Mouse (Mus musculus): ENCODE measurements around the gene Dis3l2. TPM values are rescaled to one million over a fixed set of nuclear protein-coding genes. Genes with fewer than 3 reads are reported as not detected.

Dis3l2 gene
- polyA plus RNA-seq, 1 experiment = 6.6 TPM

GRCm38 (mm10) chr1:86674385-86674784 is 29.2 kb upstream of the Dis3l2 start:
- no peak for TF ChIP-seq MYOG (IDR thresholded peaks at IDR 0.05; ENCODE audit: control insufficient read depth, extremely low read depth, insufficient read length)
- TF ChIP-seq USF1 (IDR thresholded peaks at IDR 0.05; ENCODE audit: low read depth) = no peak
- no peak for TF ChIP-seq CEBPB (IDR thresholded peaks at IDR 0.05; ENCODE audit: low read depth)
- no peak for TF ChIP-seq CTCF (IDR thresholded peaks at IDR 0.05; ENCODE audit: control insufficient read depth, insufficient read depth, insufficient read length)
- no peak for TF ChIP-seq MYOD1 (IDR thresholded peaks at IDR 0.05; ENCODE audit: control insufficient read depth, insufficient read length, low read depth)
- no peak for TF ChIP-seq FOSL1 (IDR thresholded peaks at IDR 0.05; ENCODE audit: insufficient read depth, low read length, poor library complexity, severe bottlenecking)
- TF ChIP-seq MAX (IDR thresholded peaks at IDR 0.05) = no peak
- Histone ChIP-seq H3K27me3 (ENCODE audit: control insufficient read depth, insufficient read depth, insufficient read length) (peaks cover 49% of the 10 kb centered on the region), H3K36me3 (ENCODE audit: control insufficient read depth, insufficient read depth) (no peaks in the 10 kb centered on the region), H3K79me3 (ENCODE audit: low read depth) (no peaks in the 10 kb centered on the region), H3K79me2 (ENCODE audit: control insufficient read depth, insufficient read depth) (no peaks in the 10 kb centered on the region), H3ac (ENCODE audit: control insufficient read depth, insufficient read length, low read depth) (no peak overlapping the region), H3K4me3 (ENCODE audit: insufficient read depth, poor library complexity, severe bottlenecking) (no peak overlapping the region)

GRCm38 (mm10) chr1:86675126-86675525 is 28.5 kb upstream of the Dis3l2 start:
- Histone ChIP-seq H3K27me3 (ENCODE audit: control insufficient read depth, insufficient read depth, insufficient read length) (peaks cover 47% of the 10 kb centered on the region), H3K79me2 (ENCODE audit: control insufficient read depth, insufficient read depth) (no peaks in the 10 kb centered on the region), H3K4me3 (ENCODE audit: insufficient read depth, poor library complexity, severe bottlenecking) (no peak overlapping the region), H3ac (ENCODE audit: control insufficient read depth, insufficient read length, low read depth) (no peak overlapping the region), H3K36me3 (ENCODE audit: control insufficient read depth, insufficient read depth) (no peaks in the 10 kb centered on the region), H3K79me3 (ENCODE audit: low read depth) (no peaks in the 10 kb centered on the region)
- TF ChIP-seq USF1 (IDR thresholded peaks at IDR 0.05; ENCODE audit: low read depth) = no peak
- no peak for TF ChIP-seq MYOD1 (IDR thresholded peaks at IDR 0.05; ENCODE audit: control insufficient read depth, insufficient read length, low read depth)
- no peak for TF ChIP-seq CTCF (IDR thresholded peaks at IDR 0.05; ENCODE audit: control insufficient read depth, insufficient read depth, insufficient read length)
- no peak for TF ChIP-seq MAX (IDR thresholded peaks at IDR 0.05)

- Histone ChIP-seq H3K79me2 (ENCODE audit: control insufficient read depth, insufficient read depth) (no peaks in the 10 kb centered on the region), H3ac (ENCODE audit: control insufficient read depth, insufficient read length, low read depth) (no peak overlapping the region), H3K79me3 (ENCODE audit: low read depth) (no peaks in the 10 kb centered on the region), H3K4me3 (ENCODE audit: insufficient read depth, poor library complexity, severe bottlenecking) (no peak overlapping the region), H3K27me3 (ENCODE audit: control insufficient read depth, insufficient read depth, insufficient read length) (peaks cover 38% of the 10 kb centered on the region), H3K36me3 (ENCODE audit: control insufficient read depth, insufficient read depth) (no peaks in the 10 kb centered on the region)
- TF ChIP-seq CEBPB (IDR thresholded peaks at IDR 0.05; ENCODE audit: low read depth) = no peak
- TF ChIP-seq CTCF (IDR thresholded peaks at IDR 0.05; ENCODE audit: control insufficient read depth, insufficient read depth, insufficient read length) = no peak
- TF ChIP-seq MYOG (IDR thresholded peaks at IDR 0.05; ENCODE audit: control insufficient read depth, extremely low read depth, insufficient read length) = no peak
- TF ChIP-seq FOSL1 (IDR thresholded peaks at IDR 0.05; ENCODE audit: insufficient read depth, low read length, poor library complexity, severe bottlenecking) = no peak
- no peak for TF ChIP-seq MAX (IDR thresholded peaks at IDR 0.05)
- TF ChIP-seq MYOD1 (IDR thresholded peaks at IDR 0.05; ENCODE audit: control insufficient read depth, insufficient read length, low read depth) = no peak
- TF ChIP-seq USF1 (IDR thresholded peaks at IDR 0.05; ENCODE audit: low read depth) = no peak
Measured at GRCm38 (mm10) chr1:86677624-86678023, 26.0 kb upstream of the Dis3l2 start.

GRCm38 (mm10) chr1:86678667-86679066 is 24.9 kb upstream of the Dis3l2 start:
- Histone ChIP-seq H3K4me3 (ENCODE audit: insufficient read depth, poor library complexity, severe bottlenecking) (no peak overlapping the region), H3K79me2 (ENCODE audit: control insufficient read depth, insufficient read depth) (no peaks in the 10 kb centered on the region), H3K79me3 (ENCODE audit: low read depth) (no peaks in the 10 kb centered on the region), H3K36me3 (ENCODE audit: control insufficient read depth, insufficient read depth) (no peaks in the 10 kb centered on the region), H3K27me3 (ENCODE audit: control insufficient read depth, insufficient read depth, insufficient read length) (peaks cover 43% of the 10 kb centered on the region), H3ac (ENCODE audit: control insufficient read depth, insufficient read length, low read depth) (no peak overlapping the region)
- TF ChIP-seq CEBPB (IDR thresholded peaks at IDR 0.05; ENCODE audit: low read depth) (no peak), MYOG (IDR thresholded peaks at IDR 0.05; ENCODE audit: control insufficient read depth, extremely low read depth, insufficient read length) (no peak), FOSL1 (IDR thresholded peaks at IDR 0.05; ENCODE audit: insufficient read depth, low read length, poor library complexity, severe bottlenecking) (no peak), MAX (IDR thresholded peaks at IDR 0.05) (no peak), MYOD1 (IDR thresholded peaks at IDR 0.05; ENCODE audit: control insufficient read depth, insufficient read length, low read depth) (no peak), CTCF (IDR thresholded peaks at IDR 0.05; ENCODE audit: control insufficient read depth, insufficient read depth, insufficient read length) (no peak), USF1 (IDR thresholded peaks at IDR 0.05; ENCODE audit: low read depth) (no peak)

DNA sequence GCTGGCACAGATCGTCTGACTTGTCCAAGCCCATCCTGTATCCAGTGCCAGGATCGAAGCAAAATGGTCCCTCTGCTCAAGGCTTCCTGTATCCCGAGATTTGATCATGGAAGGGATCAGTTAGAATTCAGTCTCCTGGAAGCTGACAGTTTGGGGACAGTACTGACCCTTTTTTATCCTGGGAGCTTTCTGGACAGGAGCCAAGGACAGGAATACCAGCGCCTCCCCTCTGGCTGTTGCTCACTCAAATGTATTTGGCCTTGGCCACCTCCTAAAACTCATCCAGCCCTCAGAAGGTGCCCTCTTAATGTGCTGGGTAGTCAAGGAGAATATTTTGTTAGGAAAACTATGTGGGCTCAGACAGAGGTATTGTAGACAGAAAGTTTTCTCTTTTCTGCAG is 16.4 kb upstream of the Dis3l2 start:
- TF ChIP-seq CEBPB (IDR thresholded peaks at IDR 0.05; ENCODE audit: low read depth) = no peak
- TF ChIP-seq MYOG (IDR thresholded peaks at IDR 0.05; ENCODE audit: control insufficient read depth, extremely low read depth, insufficient read length) = no peak
- no peak for TF ChIP-seq MYOD1 (IDR thresholded peaks at IDR 0.05; ENCODE audit: control insufficient read depth, insufficient read length, low read depth)
- TF ChIP-seq MAX (IDR thresholded peaks at IDR 0.05) = no peak
- no peak for TF ChIP-seq FOSL1 (IDR thresholded peaks at IDR 0.05; ENCODE audit: insufficient read depth, low read length, poor library complexity, severe bottlenecking)
- no peak for TF ChIP-seq CTCF (IDR thresholded peaks at IDR 0.05; ENCODE audit: control insufficient read depth, insufficient read depth, insufficient read length)
- TF ChIP-seq USF1 (IDR thresholded peaks at IDR 0.05; ENCODE audit: low read depth) = no peak
- no peaks in the 10 kb centered on the region for H3K36me3 ChIP-seq (ENCODE audit: control insufficient read depth, insufficient read depth)
- H3K79me3 ChIP-seq (ENCODE audit: low read depth) = no peaks in the 10 kb centered on the region
- no peak overlapping the region for H3K4me3 ChIP-seq (ENCODE audit: insufficient read depth, poor library complexity, severe bottlenecking)
- H3K79me2 ChIP-seq (ENCODE audit: control insufficient read depth, insufficient read depth) = no peaks in the 10 kb centered on the region
- H3K27me3 ChIP-seq (ENCODE audit: control insufficient read depth, insufficient read depth, insufficient read length) = peaks cover 26% of the 10 kb centered on the region
- no peak overlapping the region for H3ac ChIP-seq (ENCODE audit: control insufficient read depth, insufficient read length, low read depth)

- Histone ChIP-seq H3K79me2 (ENCODE audit: control insufficient read depth, insufficient read depth) (no peaks in the 10 kb centered on the region), H3K27me3 (ENCODE audit: control insufficient read depth, insufficient read depth, insufficient read length) (peaks cover 9% of the 10 kb centered on the region), H3K36me3 (ENCODE audit: control insufficient read depth, insufficient read depth) (no peaks in the 10 kb centered on the region), H3K79me3 (ENCODE audit: low read depth) (no peaks in the 10 kb centered on the region), H3ac (ENCODE audit: control insufficient read depth, insufficient read length, low read depth) (no peak overlapping the region), H3K4me3 (ENCODE audit: insufficient read depth, poor library complexity, severe bottlenecking) (no peak overlapping the region)
- TF ChIP-seq USF1 (IDR thresholded peaks at IDR 0.05; ENCODE audit: low read depth) (no peak), FOSL1 (IDR thresholded peaks at IDR 0.05; ENCODE audit: insufficient read depth, low read length, poor library complexity, severe bottlenecking) (no peak), CEBPB (IDR thresholded peaks at IDR 0.05; ENCODE audit: low read depth) (no peak), CTCF (IDR thresholded peaks at IDR 0.05; ENCODE audit: control insufficient read depth, insufficient read depth, insufficient read length) (no peak)
Measured at GRCm38 (mm10) chr1:86691027-86691426, 12.6 kb upstream of the Dis3l2 start.
